Mouse (Mus musculus): Measurements from ENCODE around the gene Olfr164.

GRCm38 (mm10) chr16:19236719-19237118 is 77.1 kb downstream of the Olfr164 start:
- TF ChIP-seq CTCF (IDR thresholded peaks at IDR 0.05; ENCODE audit: control insufficient read depth, insufficient read depth, insufficient read length) (no peak), MYOD1 (IDR thresholded peaks at IDR 0.05; ENCODE audit: control insufficient read depth, insufficient read length, low read depth) (no peak), MYOG (IDR thresholded peaks at IDR 0.05; ENCODE audit: control insufficient read depth, extremely low read depth, insufficient read length) (no peak), MAX (IDR thresholded peaks at IDR 0.05) (no peak), USF1 (IDR thresholded peaks at IDR 0.05; ENCODE audit: low read depth) (no peak)
